Mouse (Mus musculus): ENCODE measurements at regions not wholly inside any gene's neighbourhood (a gene's known extent, or its start where the extent isn't known, plus 50 kb on each side); places are given as distances from the start of the nearest gene placed in this dataset.
A peak's percentile ranks its signal among the peaks of the same experiment; 100 is the strongest.

DNA sequence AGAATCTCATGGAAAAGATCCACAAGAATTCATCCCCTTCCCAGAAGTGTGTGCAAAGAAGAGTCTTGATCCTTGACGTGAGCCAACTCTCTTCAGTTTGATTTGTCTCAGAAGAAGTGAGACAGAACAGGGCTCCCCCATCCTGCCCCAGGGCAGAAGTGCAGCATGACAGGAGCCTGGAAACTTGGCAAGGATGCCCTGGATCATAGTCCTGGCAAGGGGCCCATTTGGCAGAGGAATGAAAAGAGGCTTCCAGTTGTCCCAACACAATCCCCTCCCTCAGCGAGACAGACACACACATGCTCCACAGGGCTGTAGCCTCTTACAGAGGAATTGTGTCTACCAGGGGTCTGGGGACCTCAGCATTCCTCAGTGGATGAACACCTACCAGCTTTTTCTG, 102.7 kb downstream of the Ptpn20 start:
- H3K4me2 ChIP-seq (ENCODE audit: low read length), result no peak overlapping the region
- H3K4me3 ChIP-seq (ENCODE audit: low read depth, low read length), result no peak overlapping the region
- H3K9me3 ChIP-seq (replicated peaks; ENCODE audit: control insufficient read depth, low read length), result no peaks in the 10 kb centered on the region
- no peak overlapping the region for H3K27ac ChIP-seq (ENCODE audit: low read depth, low read length)
- DNase-seq (ENCODE audit: low spot score), result peak; percentile 74
- H3K36me3 ChIP-seq (ENCODE audit: control insufficient read depth, insufficient read depth, low read length), result no peaks in the 10 kb centered on the region
- H3K4me1 ChIP-seq (ENCODE audit: control insufficient read depth, insufficient read depth, low read length), result no peaks in the 10 kb centered on the region
- ATAC-seq, result peak; percentile 68; the same call in 1 of the 2 replicates
- H3K27me3 ChIP-seq (replicated peaks; ENCODE audit: control insufficient read depth, insufficient read depth, low read length), result no peaks in the 10 kb centered on the region
- H3K9ac ChIP-seq (ENCODE audit: low read length), result no peak overlapping the region
- WGBS, result 23% methylated on average over 2 of the region's 2 CpGs

DNA sequence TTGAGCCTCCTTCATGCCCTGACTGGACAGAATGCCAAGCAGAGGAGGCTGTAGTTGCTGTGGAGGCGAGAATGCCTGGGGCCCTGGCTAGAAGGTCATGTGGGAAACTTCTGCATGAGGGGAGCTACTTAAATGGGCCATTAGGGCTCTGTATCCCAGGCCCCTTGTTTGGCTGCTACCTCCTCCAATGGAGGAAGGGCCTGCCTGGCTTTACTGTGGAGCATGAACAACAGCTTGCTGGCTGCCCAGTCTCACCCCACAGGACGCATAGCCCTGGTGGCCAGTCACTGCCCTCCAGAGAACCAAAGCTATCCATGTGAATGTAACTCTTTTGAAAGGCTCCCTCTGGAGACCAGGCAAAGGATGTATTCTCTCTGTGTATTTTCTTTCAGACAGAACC, 105.2 kb downstream of the Ptpn20 start:
- no peaks in the 10 kb centered on the region for H3K36me3 ChIP-seq (ENCODE audit: control insufficient read depth, insufficient read depth, low read length)
- ATAC-seq, result 0 out of 2 replicates have a peak, but pooled peaks have one; percentile 21
- DNase-seq (ENCODE audit: low spot score), result no peak
- WGBS, result 47% methylated on average over 2 of the region's 2 CpGs
- H3K4me3 ChIP-seq (ENCODE audit: low read depth, low read length), result no peak overlapping the region
- no peak overlapping the region for H3K27ac ChIP-seq (ENCODE audit: low read depth, low read length)
- H3K27me3 ChIP-seq (replicated peaks; ENCODE audit: control insufficient read depth, insufficient read depth, low read length), result no peaks in the 10 kb centered on the region
- no peaks in the 10 kb centered on the region for H3K9me3 ChIP-seq (replicated peaks; ENCODE audit: control insufficient read depth, low read length)
- H3K9ac ChIP-seq (ENCODE audit: low read length), result no peak overlapping the region
- H3K4me2 ChIP-seq (ENCODE audit: low read length), result no peak overlapping the region
- no peaks in the 10 kb centered on the region for H3K4me1 ChIP-seq (ENCODE audit: control insufficient read depth, insufficient read depth, low read length)

DNA sequence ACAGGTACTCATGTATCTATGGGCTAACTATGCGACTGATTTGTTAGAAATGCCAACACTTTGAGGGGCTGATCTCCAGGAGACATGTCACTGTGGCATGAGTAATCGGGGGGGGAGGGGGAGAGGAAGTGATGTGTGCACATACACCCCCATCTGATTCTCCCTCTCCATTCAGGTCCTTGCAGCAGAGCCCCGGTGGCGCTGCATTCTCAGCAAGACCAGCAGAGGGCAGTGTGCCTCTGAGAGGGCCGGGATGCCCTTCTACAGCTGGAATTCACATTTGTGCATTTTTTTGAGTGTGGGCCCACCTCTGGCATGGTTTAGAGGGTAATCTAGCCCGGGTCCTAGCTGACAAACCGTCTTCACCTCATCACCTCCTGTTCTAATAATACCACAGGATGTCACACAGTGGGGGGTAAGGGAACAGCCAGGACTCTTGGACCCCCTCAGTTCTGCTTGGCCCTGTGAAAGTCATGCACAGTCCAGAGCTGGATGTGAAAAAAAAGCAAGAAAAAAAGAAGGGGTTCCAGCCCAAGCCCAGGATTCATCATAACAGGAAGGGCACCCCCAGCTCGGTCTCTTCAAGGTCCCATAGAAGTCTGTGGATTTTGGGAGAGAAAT, 106.5 kb downstream of the Ptpn20 start:
- no peak overlapping the region for H3K9ac ChIP-seq (ENCODE audit: low read length)
- no peaks in the 10 kb centered on the region for H3K36me3 ChIP-seq (ENCODE audit: control insufficient read depth, insufficient read depth, low read length)
- ATAC-seq (peak; percentile 52), DNase-seq (ENCODE audit: low spot score) (peak; percentile 72)
- H3K27ac ChIP-seq (ENCODE audit: low read depth, low read length), result no peak overlapping the region
- 26% methylated on average over 8 of the region's 8 CpGs for WGBS
- H3K4me3 ChIP-seq (ENCODE audit: low read depth, low read length), result no peak overlapping the region
- H3K27me3 ChIP-seq (replicated peaks; ENCODE audit: control insufficient read depth, insufficient read depth, low read length), result no peaks in the 10 kb centered on the region
- no peak overlapping the region for H3K4me2 ChIP-seq (ENCODE audit: low read length)
- H3K9me3 ChIP-seq (replicated peaks; ENCODE audit: control insufficient read depth, low read length), result no peaks in the 10 kb centered on the region
- H3K4me1 ChIP-seq (ENCODE audit: control insufficient read depth, insufficient read depth, low read length), result no peaks in the 10 kb centered on the region

DNA sequence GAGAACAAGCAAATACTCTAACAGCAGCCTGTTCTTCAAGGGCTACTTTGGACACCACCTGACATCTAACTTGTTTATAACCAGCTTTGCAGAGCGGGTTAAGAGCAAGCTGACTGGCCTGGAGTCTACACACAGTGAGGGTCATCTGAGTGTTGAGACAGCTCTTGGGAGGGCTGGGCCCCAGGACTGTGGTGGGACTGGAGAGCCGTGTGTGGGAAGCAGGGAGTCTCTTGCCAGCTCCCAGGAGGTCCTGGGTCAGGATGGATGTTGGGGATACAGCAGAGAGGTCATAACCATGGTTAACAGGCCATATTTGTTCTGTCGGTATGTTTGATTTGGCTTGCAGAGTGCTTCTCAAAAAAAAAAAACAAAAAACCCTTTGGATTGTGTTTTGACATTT, 107.8 kb downstream of the Ptpn20 start:
- Histone ChIP-seq H3K9me3 (replicated peaks; ENCODE audit: control insufficient read depth, low read length) (no peaks in the 10 kb centered on the region), H3K4me3 (ENCODE audit: low read depth, low read length) (no peak overlapping the region), H3K27ac (ENCODE audit: low read depth, low read length) (no peak overlapping the region), H3K4me2 (ENCODE audit: low read length) (no peak overlapping the region), H3K4me1 (ENCODE audit: control insufficient read depth, insufficient read depth, low read length) (no peaks in the 10 kb centered on the region), H3K9ac (ENCODE audit: low read length) (no peak overlapping the region), H3K36me3 (ENCODE audit: control insufficient read depth, insufficient read depth, low read length) (no peaks in the 10 kb centered on the region), H3K27me3 (replicated peaks; ENCODE audit: control insufficient read depth, insufficient read depth, low read length) (no peaks in the 10 kb centered on the region)
- WGBS, result 91% methylated on average over 3 of the region's 3 CpGs
- no peak for ATAC-seq
- no peak for DNase-seq (ENCODE audit: low spot score)

DNA sequence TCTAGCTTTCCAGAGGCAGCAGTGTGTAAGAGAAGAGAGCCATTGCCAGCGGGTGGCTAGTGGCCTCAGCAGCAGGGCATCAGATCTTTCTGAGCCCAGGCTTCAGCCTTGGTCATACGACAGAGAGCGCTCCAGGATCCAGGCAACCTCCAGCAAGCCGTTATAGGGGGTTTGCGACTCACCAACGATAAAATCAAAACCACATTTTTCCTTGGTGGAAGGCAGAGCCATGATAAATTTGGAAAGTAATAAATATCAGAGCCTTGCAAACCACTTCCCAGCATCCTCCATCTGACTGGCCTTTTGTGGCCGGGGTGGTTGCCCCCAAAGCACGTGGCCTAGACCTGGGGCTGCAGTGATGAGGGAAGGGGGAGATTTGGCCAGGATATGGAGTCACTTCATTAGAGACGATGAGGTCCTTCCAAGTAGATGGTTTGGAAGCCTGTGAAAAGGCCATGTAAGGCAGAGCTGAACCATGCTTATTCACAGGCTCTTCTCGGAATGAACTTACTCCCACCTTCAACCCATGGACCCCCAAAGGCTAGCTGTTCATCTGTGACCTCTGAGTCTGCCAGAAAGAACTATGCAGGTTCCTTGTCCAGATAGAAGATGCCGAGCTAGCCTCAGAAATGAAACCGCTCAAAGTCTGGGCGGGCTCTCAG, 110.9 kb downstream of the Ptpn20 start:
- Histone ChIP-seq H3K4me2 (ENCODE audit: low read length) (no peak overlapping the region), H3K9me3 (replicated peaks; ENCODE audit: control insufficient read depth, low read length) (no peaks in the 10 kb centered on the region), H3K36me3 (ENCODE audit: control insufficient read depth, insufficient read depth, low read length) (no peaks in the 10 kb centered on the region), H3K9ac (ENCODE audit: low read length) (no peak overlapping the region), H3K27ac (ENCODE audit: low read depth, low read length) (no peak overlapping the region), H3K4me1 (ENCODE audit: control insufficient read depth, insufficient read depth, low read length) (no peaks in the 10 kb centered on the region), H3K27me3 (replicated peaks; ENCODE audit: control insufficient read depth, insufficient read depth, low read length) (no peaks in the 10 kb centered on the region), H3K4me3 (ENCODE audit: low read depth, low read length) (no peak overlapping the region)
- ATAC-seq, result no peak
- WGBS, result 89% methylated on average over 13 of the region's 13 CpGs
- DNase-seq (ENCODE audit: low spot score), result no peak

DNA sequence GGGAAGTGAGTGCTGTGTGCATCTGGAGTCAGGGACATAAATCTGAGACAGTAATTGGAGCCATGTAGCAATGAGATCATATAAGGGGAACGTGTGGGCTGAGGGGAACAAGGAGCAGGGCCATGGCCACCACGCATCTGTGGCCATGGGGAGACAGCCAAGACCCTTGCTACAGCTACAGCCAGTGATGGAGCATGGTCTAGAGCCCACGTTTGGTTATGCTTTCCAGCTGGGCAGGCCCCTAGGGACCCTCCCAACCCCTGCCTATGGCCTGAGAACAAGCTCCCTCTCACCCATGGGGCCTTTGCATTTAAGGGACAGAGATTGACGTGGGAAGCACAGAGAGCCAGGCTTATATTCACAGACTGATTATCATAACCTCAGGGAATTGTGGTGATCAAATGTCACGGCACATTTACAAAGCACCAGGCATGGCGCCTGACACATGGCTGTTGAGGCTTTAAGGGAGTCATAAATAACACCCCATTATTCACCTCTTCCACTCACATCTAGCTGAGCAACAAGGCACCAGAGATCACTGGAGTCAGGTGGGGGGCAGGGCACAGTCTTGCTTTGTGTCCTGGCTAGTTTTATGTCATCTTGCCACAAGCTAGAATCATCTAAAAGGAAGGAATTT, 118.8 kb downstream of the Ptpn20 start:
- ATAC-seq (no peak), DNase-seq (ENCODE audit: low spot score) (no peak)
- H3K36me3 ChIP-seq (ENCODE audit: control insufficient read depth, insufficient read depth, low read length), result no peaks in the 10 kb centered on the region
- no peaks in the 10 kb centered on the region for H3K9me3 ChIP-seq (replicated peaks; ENCODE audit: control insufficient read depth, low read length)
- no peak overlapping the region for H3K4me2 ChIP-seq (ENCODE audit: low read length)
- no peak overlapping the region for H3K9ac ChIP-seq (ENCODE audit: low read length)
- H3K27ac ChIP-seq (ENCODE audit: low read depth, low read length), result no peak overlapping the region
- no peaks in the 10 kb centered on the region for H3K27me3 ChIP-seq (replicated peaks; ENCODE audit: control insufficient read depth, insufficient read depth, low read length)
- no peaks in the 10 kb centered on the region for H3K4me1 ChIP-seq (ENCODE audit: control insufficient read depth, insufficient read depth, low read length)
- WGBS, result 76% methylated on average over 6 of the region's 6 CpGs
- H3K4me3 ChIP-seq (ENCODE audit: low read depth, low read length), result no peak overlapping the region

DNA sequence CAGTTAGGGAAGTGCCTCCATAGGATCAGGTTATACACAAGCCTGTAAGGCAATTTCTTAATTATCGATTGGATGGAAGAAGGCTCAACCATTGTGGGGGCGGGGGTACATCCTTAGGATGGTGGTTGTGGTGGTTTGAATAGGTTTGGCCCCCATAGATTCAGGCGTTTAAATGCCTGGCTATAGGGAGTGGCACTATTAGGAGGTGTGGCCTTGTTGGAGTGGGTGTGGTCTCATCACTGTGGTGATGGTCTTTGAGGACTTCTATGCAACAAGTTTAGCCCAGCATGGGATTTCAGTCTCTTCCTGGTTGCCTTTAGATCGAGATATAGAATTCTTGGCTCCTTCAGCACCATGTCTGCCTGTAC, 119.3 kb downstream of the Ptpn20 start:
- no peaks in the 10 kb centered on the region for H3K9me3 ChIP-seq (replicated peaks; ENCODE audit: control insufficient read depth, low read length)
- H3K4me3 ChIP-seq (ENCODE audit: low read depth, low read length), result no peak overlapping the region
- WGBS, result 86% methylated on average over 4 of the region's 4 CpGs
- no peak overlapping the region for H3K9ac ChIP-seq (ENCODE audit: low read length)
- ATAC-seq, result no peak
- H3K27me3 ChIP-seq (replicated peaks; ENCODE audit: control insufficient read depth, insufficient read depth, low read length), result no peaks in the 10 kb centered on the region
- H3K27ac ChIP-seq (ENCODE audit: low read depth, low read length), result no peak overlapping the region
- no peaks in the 10 kb centered on the region for H3K4me1 ChIP-seq (ENCODE audit: control insufficient read depth, insufficient read depth, low read length)
- no peak overlapping the region for H3K4me2 ChIP-seq (ENCODE audit: low read length)
- no peaks in the 10 kb centered on the region for H3K36me3 ChIP-seq (ENCODE audit: control insufficient read depth, insufficient read depth, low read length)
- DNase-seq (ENCODE audit: low spot score), result no peak

DNA sequence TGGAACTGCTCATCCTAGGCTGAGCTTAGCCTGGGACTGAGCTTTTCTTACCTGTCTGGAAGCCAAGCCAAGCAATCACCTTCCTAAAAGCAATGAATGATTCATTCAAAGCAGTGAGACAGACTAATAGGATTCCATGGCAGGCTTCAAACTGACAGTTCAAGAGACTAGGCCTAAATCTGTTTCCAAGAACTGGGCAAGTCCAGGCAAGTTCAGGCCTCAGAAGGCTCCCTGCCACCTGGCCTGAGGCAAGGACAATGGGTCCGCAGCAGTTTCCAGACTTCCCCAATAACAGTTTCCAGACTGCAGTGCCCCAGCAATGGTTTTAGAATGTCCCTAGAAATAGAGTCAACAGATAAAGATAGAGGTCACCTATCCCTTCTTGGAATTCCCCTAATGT, 123.5 kb downstream of the Ptpn20 start:
- H3K4me3 ChIP-seq (ENCODE audit: low read depth, low read length), result no peak overlapping the region

DNA sequence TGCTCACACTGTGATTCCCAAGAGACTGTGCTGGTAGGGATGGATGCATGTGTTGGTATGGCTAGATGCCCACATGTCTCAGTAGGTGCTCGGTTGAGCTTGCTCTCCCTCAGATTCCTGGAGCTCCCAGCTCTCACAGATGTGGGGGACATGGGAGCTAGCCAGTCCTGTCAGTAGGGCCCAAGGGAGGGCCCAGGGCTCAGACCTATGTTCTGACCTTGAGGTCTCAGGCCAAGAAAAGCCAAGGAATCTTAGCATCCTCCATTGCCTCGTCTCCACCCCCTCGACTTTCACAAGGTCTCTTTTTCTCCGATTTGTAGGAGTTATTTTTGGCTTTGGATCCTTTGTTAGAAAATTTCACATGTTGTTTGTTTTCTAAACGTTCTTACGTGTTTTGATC, 130.6 kb downstream of the Ptpn20 start:
- no peak overlapping the region for H3K27ac ChIP-seq (ENCODE audit: low read depth, low read length)
- H3K4me1 ChIP-seq (ENCODE audit: control insufficient read depth, insufficient read depth, low read length), result peaks cover 3% of the 10 kb centered on the region; the same call in 1 of the 2 replicates
- no peaks in the 10 kb centered on the region for H3K27me3 ChIP-seq (replicated peaks; ENCODE audit: control insufficient read depth, insufficient read depth, low read length)
- no peak overlapping the region for H3K4me3 ChIP-seq (ENCODE audit: low read depth, low read length)
- no peak overlapping the region for H3K9ac ChIP-seq (ENCODE audit: low read length)
- H3K4me2 ChIP-seq (ENCODE audit: low read length), result no peak overlapping the region
- DNase-seq (ENCODE audit: low spot score) (no peak), ATAC-seq (no peak)
- WGBS, result 88% methylated on average over 6 of the region's 6 CpGs
- no peaks in the 10 kb centered on the region for H3K36me3 ChIP-seq (ENCODE audit: control insufficient read depth, insufficient read depth, low read length)
- H3K9me3 ChIP-seq (replicated peaks; ENCODE audit: control insufficient read depth, low read length), result no peaks in the 10 kb centered on the region

More for the DNA sequence above, 123.5 kb downstream of the Ptpn20 start:
- no peak overlapping the region for H3K27ac ChIP-seq (ENCODE audit: low read depth, low read length)
- no peak for ATAC-seq
- H3K4me2 ChIP-seq (ENCODE audit: low read length), result no peak overlapping the region
- H3K36me3 ChIP-seq (ENCODE audit: control insufficient read depth, insufficient read depth, low read length), result no peaks in the 10 kb centered on the region
- no peak for DNase-seq (ENCODE audit: low spot score)
- WGBS, result 96% methylated on average over 1 of the region's 1 CpGs
- peaks cover 3% of the 10 kb centered on the region; the same call in 1 of the 2 replicates for H3K4me1 ChIP-seq (ENCODE audit: control insufficient read depth, insufficient read depth, low read length)
- no peaks in the 10 kb centered on the region for H3K27me3 ChIP-seq (replicated peaks; ENCODE audit: control insufficient read depth, insufficient read depth, low read length)
- H3K9ac ChIP-seq (ENCODE audit: low read length), result no peak overlapping the region
- no peaks in the 10 kb centered on the region for H3K9me3 ChIP-seq (replicated peaks; ENCODE audit: control insufficient read depth, low read length)

All from forebrain, embryonic 14.5 days (tissue).